Mouse (Mus musculus) ovary, postnatal 36 days (tissue): ENCODE measurements around the gene Cirbp.

ENCODE experiments used
- DNase-seq: peaks from one replicate; pipeline ENCODE4 v3.0.0; 2022; ENCODE audit warnings: low spot score, mixed read lengths

The Cirbp gene

DNA sequence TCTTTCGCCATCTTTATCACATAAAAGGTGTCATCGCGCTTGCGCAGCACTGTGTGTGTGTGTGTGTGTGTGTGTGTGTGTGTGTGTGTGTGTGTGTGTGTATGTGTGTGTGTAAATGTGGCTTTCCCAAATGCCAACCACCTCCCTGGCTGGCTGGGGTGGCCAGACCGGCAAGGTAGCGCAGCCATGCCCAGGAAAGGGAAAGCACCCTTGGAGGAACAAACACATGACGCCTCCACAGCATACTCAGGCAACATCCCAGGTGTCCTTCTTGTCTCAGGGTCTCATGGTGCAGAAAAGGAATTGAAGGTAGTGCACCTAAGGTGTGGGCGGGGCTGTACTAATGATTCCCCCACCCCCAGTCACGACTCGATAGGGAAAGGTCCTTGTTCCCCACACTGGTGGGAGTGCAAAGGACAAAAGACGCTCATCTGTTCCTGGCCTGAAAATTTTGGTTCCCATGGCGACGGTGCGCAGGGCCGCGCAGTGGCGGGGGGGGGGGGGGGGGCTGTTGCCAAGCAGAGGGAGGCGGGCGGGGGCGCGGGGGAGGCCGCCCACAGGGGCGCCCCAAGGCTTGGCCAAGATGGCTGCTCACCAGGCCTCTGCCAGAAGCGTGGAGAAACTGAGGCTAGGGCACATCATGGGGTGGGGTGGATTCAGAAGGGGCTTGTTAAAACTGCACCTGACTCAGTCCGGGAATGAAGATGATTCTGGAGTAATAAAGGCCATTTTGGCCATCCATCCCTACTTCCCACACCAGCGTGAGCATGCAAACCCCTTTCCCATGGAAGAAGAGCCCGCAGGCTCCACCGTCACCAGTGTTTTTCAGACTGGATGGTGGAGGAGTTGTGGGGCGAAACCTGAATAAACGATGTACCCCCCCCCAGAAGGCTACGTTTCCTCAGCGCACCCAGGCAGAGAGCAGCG lies 27.9 kb upstream of the Cirbp start:
- DNase-seq = no peak

GRCm38 (mm10) chr10:80138553-80139438 lies 27.0 kb upstream of the Cirbp start, which contains the start of gene Atp5d:
Atp5d (plus strand) TSS chr10:80138632.
- DNase-seq = peak; percentile 75

- DNase-seq = no peak
Measured at GRCm38 (mm10) chr10:80139439-80139775, 26.4 kb upstream of the Cirbp start.

DNA sequence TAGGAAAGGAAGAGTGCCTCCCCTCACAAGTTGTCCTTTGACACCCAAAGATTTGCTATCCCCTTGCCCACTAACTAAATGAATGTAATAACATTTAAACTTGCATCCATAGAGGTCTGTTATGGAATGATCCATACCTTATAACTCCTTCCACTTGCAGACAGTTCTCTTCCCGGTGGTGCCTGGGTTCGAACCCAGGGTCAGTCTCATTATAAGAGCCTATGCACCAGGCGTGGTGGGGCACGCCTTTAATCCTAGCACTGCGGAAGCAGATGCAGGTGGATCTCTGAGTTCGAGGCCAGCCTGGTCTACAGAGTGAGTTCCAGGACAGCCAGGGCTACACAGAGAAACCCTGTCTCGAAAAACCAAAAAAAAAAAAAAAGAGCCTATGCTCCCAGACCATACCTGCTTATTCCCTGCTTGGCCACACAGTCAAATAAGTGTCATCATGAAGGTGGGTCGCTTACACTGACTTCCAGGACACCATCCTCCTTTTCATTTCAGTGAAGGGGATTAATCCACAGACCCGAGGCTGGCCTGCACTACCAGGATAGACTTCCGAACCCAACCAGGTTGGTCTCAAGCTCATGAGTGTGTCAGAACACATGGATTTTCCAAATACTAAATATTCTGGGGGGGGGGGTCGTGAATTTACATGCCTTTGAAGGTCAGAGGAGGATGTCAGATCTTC lies 25.7 kb upstream of the Cirbp start:
- no peak for DNase-seq

DNA sequence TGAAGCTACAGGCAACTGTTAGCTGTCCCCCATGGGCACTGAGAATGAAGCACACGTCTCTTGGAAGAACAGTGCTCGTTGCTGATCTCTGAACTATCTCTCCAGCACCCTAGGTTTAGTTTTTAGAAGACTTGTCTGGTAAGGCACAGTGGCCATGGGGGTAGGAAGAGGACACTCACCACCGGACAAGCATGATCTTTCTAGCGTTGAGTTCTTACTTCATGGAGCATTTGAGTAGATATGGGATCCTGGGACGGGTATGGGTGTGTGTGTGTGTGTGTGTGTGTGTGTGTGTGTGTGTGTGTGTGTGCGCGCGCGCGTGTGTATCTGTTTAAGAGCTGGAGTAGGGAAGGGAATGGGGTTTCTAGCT lies 25.1 kb upstream of the Cirbp start, which contains the start of gene Cbarp:
TSS of gene Cbarp (minus strand) at position 170 of the 370 bp plus-strand sequence.
- DNase-seq = no peak

DNA sequence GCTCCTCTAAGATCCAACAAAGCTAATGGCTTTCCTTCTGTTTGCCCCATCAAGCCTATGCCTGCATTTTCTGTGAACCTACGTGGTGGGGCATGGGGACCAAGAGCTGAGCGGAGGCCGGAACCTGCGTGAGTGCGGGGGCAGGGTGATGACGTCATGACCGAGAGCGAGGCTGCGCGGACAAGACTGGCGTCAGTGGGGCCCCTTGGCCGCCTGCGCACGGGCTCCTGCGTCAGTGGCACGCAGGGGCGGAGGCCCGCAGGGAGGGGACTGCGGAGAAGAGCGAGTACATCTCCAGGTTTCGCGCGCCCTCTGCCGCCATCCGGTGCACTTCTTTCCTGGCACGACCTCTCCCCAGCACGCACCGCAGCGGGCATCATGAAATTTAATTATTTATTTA lies 24.5 kb upstream of the Cirbp start:
- peak; percentile 96 for DNase-seq

GRCm38 (mm10) chr10:80141786-80142529 lies 23.8 kb upstream of the Cirbp start:
- DNase-seq = peak; percentile 89

DNA sequence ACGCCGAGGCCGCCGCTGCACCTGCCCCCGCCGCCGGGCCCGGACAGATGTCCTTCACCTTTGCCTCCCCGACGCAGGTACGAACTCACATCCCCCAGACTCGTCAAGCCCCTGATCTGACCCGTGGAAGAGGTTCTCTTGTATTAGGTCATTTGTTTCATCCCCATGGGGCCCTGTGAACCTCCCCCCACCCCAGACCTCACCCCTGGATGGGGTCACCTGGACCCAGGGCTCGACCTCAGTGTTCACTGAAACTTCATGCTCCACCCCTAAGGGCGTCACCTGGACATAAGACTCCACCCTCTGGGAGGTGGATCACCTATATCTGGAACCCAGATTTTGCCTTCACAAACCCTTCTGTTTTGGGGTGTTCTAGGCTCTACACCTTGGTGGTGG lies 23.3 kb upstream of the Cirbp start:
- DNase-seq = no peak

DNA sequence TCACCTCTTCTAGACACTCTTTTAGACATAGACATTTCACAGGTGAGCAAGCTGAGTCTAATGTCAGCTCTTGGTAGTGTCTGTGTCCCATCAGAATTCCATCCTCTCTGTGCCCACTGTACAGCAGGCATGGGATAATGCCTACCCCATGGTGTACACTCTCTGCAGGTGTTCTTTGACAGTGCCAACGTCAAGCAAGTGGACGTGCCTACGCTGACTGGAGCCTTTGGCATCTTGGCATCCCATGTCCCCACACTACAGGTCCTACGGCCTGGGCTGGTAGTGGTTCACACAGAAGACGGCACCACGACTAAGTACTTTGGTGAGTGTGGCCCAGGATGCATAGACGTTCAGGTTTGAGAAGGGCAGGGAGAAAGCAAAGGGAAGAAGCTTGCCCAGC lies 22.1 kb upstream of the Cirbp start:
- DNase-seq = no peak

- no peak for DNase-seq
Measured at GRCm38 (mm10) chr10:80144159-80144558, 21.6 kb upstream of the Cirbp start.

DNA sequence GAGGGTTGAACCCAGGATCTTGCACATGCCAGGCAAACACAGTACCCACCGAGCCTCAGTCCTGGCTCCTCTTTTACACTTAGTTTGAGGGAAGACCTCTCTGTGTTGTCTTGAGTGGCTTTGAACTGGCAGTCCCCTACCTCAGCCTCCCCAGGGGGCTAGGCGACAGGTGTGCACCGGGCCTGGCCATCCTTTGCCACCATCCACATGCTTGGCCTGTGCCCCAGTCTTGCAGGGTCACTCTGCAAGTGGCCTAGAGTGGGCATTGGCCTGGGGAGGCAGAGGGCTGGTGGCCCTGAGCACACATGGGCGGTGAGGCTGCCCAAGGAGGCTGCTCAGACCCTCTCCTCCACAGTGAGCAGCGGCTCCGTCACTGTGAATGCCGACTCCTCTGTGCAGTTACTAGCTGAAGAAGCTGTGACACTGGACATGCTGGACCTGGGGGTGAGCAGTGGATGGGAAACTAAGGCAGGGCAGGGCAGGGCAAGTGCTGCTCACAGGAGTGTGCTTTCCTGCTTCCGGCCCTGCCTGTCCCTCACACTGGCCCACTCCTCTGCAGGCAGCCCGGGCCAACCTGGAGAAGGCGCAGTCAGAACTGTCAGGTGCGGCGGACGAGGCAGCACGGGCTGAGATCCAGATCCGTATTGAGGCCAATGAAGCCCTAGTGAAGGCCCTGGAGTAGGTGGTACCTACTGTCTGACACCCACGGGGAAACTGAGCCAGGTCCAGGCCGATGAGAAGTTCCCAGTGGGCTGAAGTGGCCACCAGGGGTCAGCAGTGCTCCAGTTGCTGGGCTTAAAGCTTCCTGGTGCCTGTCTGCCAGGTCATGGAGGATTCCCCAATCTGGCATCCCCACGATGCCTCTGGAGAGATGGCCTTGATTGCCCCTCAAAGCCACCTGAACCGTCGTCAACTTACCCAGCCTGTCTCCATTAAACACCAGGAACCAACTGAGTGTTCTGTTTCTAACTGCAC lies 20.6 kb upstream of the Cirbp start:
- peak; percentile 74 for DNase-seq

DNA sequence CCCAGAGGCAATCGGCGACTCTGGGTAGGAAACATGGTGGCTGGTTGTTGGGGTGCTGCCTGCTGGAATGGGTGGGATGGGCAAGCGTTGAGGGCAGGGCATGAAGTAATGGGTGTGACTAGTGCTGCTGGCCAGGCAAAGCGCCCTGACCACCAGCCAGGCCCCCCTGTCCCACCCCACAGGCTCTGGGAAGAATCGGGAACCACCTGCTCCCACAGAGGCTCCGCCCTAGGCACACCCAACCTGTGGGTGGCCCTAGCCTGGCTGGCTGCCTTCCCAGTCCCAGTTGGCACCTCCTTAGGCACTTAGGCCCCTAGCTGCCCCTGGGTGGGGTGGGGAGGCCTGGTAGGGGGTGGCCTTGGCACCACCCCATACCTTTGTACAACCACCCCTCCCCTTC lies 19.9 kb upstream of the Cirbp start:
- DNase-seq = peak; percentile 61

DNA sequence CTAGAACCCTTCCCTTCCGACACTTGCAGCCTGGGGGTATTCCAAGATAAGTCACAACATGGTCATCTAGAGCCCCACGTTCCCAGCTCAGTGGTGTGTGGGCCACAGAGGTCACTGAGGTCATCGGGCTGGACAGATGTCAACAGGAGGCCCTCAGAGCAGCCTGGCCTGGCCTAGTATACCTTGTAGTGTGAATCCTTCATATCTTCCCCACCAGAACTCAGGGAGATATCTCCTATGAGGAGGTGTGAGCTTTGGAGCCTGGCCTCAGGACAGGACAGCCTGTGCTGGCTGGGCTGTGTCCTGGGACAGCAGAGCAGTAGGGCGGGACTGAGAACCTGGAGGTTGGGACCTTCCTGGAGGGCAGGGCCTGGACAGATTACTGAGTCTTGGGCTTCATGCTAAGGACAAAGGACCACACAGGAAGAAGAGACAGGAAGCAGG lies 19.2 kb upstream of the Cirbp start:
- DNase-seq = no peak

- no peak for DNase-seq
Measured at GRCm38 (mm10) chr10:80147146-80147718, 18.6 kb upstream of the Cirbp start.

DNA sequence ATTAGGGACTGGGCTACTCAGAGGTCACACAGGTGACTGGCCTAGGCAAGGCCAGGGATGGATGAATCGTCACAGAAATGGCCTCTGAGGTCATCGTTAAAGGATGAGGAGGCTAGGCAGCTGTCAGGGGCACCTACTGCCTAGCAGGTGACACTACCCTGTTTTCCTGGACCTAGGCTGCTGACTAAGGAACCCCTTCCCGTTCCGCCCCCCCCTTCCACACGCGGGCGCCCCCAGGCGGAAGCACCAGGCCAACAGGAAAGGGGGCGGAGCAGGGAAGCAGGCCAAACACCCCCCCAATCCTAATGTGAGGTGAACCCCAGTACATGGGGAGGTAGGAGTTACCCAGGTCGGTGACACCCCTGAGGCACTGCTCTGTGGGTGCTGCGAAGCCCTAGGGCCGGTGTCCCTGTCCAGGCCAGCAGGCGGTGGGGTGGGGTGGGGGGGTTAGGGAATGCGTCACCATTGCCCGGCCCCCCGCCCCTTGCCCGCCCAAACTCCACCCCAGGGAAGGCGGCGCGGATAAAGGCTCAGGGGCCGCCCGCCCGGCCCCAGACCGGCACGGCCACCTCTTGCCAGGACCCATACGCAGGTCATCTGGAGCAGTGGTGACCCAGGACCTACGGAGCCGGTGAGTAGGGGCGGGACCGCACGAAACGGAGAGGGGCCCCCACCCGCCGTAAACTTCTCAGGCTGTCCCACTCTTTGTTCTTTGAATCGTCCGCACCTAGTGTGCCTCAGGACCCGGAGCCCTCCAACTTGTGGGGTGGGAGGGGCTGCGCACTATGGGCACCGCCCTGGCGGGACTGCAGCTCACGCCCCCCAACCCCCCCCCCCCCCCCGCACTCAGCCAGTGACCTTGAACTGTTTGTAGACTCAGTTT lies 17.8 kb upstream of the Cirbp start, which contains the start of gene Midn:
TSS of gene Midn (plus strand) at position 554 of the 883 bp plus-strand sequence.
- DNase-seq = peak; percentile 87

- peak; percentile 96 for DNase-seq
Measured at GRCm38 (mm10) chr10:80148610-80149290, 17.0 kb upstream of the Cirbp start.

GRCm38 (mm10) chr10:80149291-80150225 lies 16.2 kb upstream of the Cirbp start:
- DNase-seq = peak; percentile 98
